Mouse (Mus musculus): ENCODE results near the gene Dnah7c.
"Not testable (repeated sequence)": the region's sequence is repeated elsewhere in the genome, so short reads cannot be mapped to it uniquely, and the experiment has no call there.

Dnah7c gene

DNA sequence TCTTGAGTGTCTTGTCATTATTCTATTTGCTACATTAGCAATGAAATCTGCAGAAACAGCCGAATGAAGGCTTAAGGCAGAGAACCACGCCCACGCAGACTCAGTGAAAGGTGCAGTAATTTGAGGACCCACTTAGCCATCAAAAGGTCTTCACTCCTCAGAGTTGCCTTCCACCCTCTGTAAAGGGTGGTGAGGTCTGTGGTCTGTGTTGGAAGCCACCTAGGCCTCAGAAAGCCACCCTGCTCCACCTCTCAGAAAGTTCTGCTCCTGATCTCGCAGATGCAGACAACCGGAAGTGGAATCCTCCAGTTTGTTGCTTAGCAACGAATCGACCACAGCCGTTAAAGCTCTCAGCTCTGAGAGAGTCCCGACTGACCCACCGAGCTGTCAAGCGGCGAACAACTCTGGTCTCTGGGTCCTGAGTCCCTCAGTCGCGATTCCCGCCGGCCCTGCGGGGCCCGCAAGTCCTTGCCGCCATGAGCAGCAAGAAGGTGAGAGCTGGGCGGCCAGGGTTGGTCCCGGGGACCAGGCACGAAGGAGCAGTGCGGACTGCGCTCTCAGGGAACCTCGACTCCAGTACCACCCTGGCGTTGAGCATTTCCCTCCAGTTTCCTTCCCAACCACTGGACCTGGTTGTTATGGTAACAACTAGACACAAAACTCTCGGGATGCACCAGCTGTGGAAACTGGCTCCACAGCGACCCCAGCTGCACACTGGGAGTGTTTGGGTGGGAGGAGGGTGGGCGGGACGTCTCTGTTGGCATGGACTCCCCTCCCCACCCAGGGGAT is at the start of gene Dnah7c:
Gene Dnah7c (plus strand): TSS at position 456 of the 789 bp plus-strand sequence.
- no peak for DNase-seq (ENCODE audit: low read depth, low spot score)

GRCm38 (mm10) chr1:46380641-46381040 is 44.8 kb upstream of the Dnah7c start:
- DNase-seq (ENCODE audit: low read depth, low spot score) = not testable (repeated sequence)

- not testable (repeated sequence) for DNase-seq (ENCODE audit: low read depth, low spot score)
Measured at GRCm38 (mm10) chr1:46394681-46395297, 30.6 kb upstream of the Dnah7c start.

- DNase-seq (ENCODE audit: low read depth, low spot score) = peak; percentile 21
Measured at GRCm38 (mm10) chr1:46408324-46409115, 16.9 kb upstream of the Dnah7c start.

DNA sequence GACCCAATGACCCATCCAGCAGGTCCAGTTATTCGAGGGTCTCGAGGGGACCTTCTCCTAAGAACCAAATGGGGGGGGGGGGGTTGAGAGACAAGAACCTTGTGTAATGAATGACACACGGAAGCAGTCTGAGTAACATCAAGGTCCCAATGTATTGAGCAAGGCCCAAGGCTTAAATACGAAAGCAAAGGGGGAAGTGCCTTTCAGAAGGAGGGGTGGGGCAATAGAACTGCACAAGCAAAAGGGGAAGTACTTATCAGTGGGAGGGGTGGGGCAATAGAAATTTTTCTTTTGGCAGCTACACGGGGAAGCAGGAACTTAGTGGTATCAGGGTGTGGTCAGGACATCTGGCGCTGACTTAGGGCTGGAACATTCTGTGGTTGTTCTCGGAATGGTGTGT is 10.6 kb upstream of the Dnah7c start:
- DNase-seq (ENCODE audit: low read depth, low spot score) = not testable (repeated sequence)

GRCm38 (mm10) chr1:46416946-46417345 is 8.4 kb upstream of the Dnah7c start:
- DNase-seq (ENCODE audit: low read depth, low spot score) = not testable (repeated sequence)

- DNase-seq (ENCODE audit: low read depth, low spot score) = not testable (repeated sequence)
Measured at GRCm38 (mm10) chr1:46418966-46419365, 6.4 kb upstream of the Dnah7c start.

DNA sequence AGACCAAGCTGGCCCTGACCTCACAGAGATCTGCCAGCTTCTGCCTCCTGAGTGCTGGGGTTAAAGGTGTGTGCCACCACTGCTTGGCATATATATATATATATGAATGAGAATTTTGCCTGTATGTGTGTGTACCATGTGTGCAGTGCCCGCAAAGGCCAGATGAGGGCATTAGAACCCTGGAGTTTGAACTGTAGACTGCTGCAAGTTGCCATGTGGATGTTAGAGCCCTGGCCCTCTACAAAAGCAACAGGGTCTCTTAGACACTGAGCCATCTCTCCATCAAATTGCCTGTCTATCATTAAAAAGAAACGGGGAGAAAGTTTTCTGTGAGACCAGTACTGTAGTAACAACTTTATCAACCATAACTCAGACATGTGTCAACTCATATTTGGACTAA is 3.0 kb downstream of the Dnah7c start:
- DNase-seq (ENCODE audit: low read depth, low spot score) = no peak

GRCm38 (mm10) chr1:46514671-46515070 is 89.3 kb downstream of the Dnah7c start:
- not testable (repeated sequence) for DNase-seq (ENCODE audit: low read depth, low spot score)

DNA sequence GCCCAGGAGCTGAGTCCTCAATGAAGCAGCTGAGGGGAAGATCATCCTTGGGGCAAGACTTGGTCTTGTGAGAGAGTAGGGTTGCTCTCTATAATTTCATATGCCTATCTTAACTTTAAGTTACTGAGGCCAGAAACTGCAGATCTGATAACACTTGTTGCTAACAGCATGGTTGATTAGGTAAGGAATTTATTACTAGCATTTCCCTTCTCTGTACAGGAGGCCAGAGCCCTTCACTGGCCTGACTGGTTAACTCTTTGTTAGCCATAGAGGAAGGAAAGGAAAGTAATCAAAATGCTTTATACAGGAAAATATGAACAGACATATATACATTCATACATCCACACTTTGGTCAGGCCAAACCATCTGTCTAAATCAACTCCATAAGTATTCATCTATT is 95.6 kb downstream of the Dnah7c start:
- DNase-seq (ENCODE audit: low read depth, low spot score) = no peak

DNA sequence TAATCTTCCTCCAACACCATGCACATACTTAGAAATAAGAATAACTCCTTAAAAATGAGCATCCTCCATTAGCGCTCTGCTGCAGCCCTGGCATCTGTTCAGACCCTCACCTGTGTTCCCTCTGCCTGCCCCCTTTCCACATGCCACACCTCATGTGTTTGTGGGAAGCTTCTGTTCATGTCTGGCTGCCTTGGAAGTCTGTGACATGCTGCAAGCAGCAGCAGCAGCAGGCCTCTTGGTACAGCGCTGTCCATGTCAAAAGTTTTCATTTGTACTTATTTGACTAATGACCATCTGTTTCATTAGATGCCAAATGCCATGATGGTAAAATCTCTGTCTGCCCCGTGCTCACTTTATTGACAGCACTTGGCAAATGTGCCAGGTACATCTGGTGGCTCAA is 101.1 kb downstream of the Dnah7c start:
- DNase-seq (ENCODE audit: low read depth, low spot score) = not testable (repeated sequence)

DNA sequence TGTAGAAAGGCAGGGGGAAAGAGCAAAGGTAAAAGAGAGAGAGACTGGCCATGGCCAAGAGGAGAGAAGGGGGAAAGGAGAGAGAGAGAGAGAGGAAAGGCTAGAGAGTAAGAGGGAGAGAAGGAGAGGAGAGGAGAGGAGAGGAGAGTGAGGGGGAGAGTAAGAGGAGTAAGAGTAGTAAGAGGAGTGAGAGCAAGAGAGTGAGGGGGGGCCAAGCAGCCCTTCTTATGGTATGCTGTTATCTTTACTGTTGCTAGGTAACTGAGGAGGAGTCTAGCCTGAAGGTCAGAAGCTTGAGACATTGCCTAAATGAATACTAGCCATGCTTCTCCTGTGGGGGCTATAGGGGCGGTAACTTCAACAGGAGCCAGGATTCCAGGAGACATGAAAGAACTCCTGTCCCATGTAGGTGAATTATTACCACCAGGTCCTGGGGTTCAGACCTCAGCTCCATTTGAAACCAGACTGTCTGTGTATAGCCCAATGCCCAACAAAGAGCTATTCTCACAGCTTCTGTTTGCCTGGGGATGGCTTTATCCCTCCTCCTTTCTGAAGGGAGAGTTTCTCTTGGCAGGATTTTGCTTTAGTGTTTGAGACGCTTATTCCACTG is 119.5 kb downstream of the Dnah7c start:
- no peak for DNase-seq (ENCODE audit: low read depth, low spot score)

GRCm38 (mm10) chr1:46580385-46580784 is 155.0 kb downstream of the Dnah7c start:
- no peak for DNase-seq (ENCODE audit: low read depth, low spot score)

DNA sequence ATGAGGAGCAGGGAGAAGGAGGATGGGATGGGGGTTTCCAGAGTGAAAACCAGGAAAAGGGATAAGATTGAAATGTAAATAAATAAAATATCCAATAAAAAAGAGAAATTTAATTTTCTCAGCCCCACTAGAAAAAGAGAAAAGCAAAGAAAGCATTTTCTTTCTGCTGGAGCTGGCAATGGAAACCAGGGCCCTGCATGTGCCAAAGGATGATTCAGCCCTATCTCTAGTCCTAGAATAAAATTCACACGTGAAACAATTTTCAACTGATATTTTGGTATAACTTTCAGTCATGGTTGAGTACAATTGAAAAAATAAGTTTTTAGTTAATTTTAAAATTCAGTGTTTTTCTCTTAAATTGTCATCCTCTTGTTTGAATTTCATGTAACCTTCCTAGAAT is 168.4 kb downstream of the Dnah7c start:
- DNase-seq (ENCODE audit: low read depth, low spot score) = not testable (repeated sequence)

DNA sequence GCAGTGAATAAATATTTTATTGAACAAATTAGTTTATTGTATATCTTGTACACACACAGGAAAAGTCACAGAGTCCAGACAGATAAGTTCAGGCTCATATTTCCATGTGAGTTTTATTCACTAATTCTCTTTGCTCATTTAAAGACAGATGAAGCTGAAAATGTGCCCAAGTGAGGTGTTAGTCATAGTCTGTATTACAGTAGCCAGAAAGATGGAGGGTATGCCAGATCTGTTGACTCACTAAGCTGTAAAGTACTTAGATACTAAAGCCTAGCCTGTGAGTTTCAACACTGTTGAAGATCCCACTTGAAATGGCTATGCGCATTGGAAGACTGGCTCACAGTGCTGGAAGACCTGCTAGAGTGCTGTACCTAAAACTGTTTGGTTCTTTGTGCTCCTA is 171.0 kb downstream of the Dnah7c start:
- DNase-seq (ENCODE audit: low read depth, low spot score) = not testable (repeated sequence)

GRCm38 (mm10) chr1:46620331-46620730 is 194.9 kb downstream of the Dnah7c start:
- DNase-seq (ENCODE audit: low read depth, low spot score) = no peak

DNA sequence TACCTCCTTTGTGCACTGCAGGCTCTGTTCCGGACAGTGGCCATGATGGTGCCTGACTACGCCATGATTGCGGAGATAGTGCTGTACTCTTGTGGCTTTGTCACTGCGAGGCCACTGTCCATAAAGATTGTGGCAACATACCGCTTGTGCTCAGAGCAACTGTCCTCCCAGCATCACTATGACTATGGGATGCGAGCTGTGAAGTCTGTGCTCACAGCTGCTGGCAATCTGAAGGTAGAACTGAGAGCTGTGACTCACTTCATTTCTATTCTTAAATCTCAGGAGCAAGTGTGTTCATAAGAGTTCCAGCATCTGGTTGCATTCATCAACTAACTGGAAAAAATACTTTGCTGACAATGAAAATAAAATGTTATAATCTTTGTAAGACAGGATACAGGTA is 200.5 kb downstream of the Dnah7c start:
- not testable (repeated sequence) for DNase-seq (ENCODE audit: low read depth, low spot score)

DNA sequence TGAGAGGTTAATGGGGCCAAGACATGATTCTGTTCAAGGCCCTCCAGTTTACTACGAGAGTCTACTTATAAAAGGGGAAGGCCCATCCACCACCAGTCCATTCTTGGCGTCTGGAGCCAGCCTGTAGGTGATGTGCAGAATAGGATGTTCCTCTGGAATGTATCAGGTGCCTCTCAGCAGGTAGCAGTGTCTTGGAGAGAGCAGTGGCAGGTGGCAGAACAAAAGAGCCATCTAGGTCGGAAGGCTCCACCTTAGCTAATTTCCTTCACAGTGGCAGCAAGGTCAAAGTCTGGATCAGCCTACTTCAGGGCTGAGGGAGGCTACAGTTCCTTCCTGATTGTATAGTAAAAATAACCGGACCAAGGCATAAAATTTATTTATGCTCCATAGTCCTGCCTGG is 224.4 kb downstream of the Dnah7c start:
- DNase-seq (ENCODE audit: low read depth, low spot score) = not testable (repeated sequence)

- DNase-seq (ENCODE audit: low read depth, low spot score) = not testable (repeated sequence)
Measured at GRCm38 (mm10) chr1:46652721-46653120, 227.3 kb downstream of the Dnah7c start.

- not testable (repeated sequence) for DNase-seq (ENCODE audit: low read depth, low spot score)
Measured at GRCm38 (mm10) chr1:46724810-46725209, 299.4 kb downstream of the Dnah7c start.

DNA sequence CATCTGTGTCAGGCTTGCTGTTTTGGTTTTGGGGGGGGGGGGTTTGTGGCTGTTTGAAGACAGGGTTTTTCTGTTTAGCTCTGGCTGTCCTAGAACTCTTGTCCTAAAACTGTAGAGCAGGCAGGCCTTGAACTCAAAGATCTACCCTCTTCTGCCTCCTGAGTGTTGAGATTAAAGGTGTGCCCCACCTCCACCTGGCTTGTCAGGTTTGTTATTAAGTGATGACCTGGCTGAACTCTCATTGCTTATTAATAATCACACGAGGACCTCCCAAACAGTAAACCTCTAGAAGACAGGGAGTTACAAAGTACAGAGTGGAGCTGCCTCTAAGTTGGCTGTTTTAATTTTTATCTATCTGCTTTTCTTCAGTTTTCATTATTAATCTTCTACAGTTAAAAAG is 299.9 kb downstream of the Dnah7c start:
- no peak for DNase-seq (ENCODE audit: low read depth, low spot score)

DNA sequence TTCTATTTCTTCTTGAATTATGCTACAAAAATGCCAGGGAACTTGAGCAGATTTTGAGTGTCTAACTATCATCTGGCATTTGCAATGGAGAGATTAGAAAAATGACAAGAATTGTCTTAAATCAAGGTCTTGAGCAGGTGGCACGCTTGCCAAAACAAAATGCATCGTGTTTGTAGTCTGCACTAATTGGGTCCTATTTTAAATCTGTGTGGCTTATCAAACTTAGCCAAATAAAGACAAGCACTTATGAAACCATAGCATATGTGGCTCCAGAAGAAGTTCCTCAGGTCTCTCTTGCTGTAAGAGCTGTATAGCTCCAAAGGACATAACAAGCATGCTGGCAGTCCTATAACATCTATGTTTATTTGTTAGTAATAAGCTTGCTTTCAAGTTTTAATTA is 300.3 kb downstream of the Dnah7c start:
- DNase-seq (ENCODE audit: low read depth, low spot score) = not testable (repeated sequence)

Measured in skeletal muscle tissue, adult 2 months (tissue).